Mouse (Mus musculus) heart, postnatal 10 days (tissue): ENCODE results near the gene Ajuba. TPM values are rescaled to one million over a fixed set of nuclear protein-coding genes. Genes with fewer than 3 reads are reported as not detected.
"Not testable (repeated sequence)": the region's sequence is repeated elsewhere in the genome, so short reads cannot be mapped to it uniquely, and the experiment has no call there.

Experiments
- DNase-seq, 2 experiments: peaks; one replicate each; pipeline ENCODE4 v3.0.0; 2021
- intact Hi-C: fragments of 180-260 bp; cut with DNase I; formaldehyde crosslinking; loops from one replicate; pipeline ENCODE4 v1.15.1; 2025
- total RNA-seq, 2 experiments: library from RNA; stranded (reverse); gene quantifications; 2 replicates each; pipeline ENCODE4 v1.2.3; 2021

Gene Ajuba
- 10 to 100 TPM; 14.5 to 16.0 TPM for total RNA-seq

DNA sequence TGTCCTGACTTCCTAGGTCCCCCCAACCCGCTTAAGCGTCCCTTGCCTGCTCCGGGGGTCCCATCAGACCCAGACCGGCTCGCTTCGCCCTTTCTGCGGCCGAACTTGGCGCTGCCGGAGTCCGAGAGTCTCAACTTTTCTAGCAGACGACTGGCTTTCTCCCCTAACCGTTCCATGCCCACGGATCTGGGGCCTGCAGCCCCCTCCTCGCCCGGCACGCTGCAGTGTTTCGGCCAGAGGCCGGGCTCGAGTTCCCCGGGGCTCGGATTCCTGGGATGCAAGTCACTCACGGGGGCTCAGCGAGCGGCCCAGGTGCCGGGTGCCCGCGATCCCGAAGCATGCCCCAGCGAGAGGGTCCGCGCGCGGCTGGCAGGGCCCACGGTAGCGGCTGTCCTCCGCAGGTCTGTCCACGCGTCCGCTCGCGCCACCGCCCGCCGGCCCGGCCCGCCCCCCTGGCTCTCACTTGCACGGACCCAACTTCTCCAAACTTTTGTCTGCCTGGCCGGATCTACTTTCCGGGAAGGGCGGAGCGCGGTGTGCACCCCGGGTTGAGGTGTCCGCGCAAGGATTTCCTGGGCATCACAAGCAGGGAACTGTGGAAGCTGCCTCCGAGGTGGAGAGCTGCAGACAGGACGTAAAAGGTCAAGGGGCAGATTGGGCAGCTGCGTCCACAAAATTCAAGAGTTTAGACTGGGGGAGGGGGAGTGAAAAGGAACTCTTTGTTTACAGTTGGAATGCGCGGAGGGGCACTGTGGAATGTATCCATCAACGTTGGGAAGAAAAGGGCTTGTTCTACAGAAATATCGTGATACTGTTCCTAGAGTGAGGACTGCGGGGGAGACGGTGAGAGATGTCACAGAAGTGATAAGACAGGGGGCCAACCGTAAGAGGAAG is at the start of gene Ajuba:
Gene Ajuba (minus strand): TSS at position 470 of the 894 bp plus-strand sequence.
- intact Hi-C loops, result loop anchor here (1.0 to 5.0 kb wide), 2 partner anchors 26 to 50 kb away; no protein-coding TSS in a partner anchor
- peak; percentile 95 for DNase-seq

DNA sequence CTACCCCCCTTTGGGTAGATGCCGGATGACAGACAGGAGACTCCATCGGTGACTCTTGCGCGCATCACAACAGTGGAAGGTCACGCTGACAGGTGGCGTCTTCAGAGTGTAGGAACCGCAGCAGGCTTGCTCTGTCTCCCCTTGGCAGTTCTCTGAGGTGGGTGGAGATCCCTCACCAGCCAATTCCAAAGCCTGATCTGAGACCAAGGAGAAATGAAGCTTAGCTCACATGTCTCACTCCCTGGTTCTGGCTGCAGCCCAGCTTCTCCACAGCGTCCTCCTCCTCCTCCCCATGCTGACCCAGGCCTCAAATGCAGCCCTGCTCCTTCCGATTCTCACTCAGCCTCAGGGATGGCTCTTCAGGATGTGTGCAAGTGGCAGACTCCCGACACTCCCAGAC is 47.6 kb upstream of the Ajuba start:
- DNase-seq, result no peak
- intact Hi-C loops, result no loop called here

DNA sequence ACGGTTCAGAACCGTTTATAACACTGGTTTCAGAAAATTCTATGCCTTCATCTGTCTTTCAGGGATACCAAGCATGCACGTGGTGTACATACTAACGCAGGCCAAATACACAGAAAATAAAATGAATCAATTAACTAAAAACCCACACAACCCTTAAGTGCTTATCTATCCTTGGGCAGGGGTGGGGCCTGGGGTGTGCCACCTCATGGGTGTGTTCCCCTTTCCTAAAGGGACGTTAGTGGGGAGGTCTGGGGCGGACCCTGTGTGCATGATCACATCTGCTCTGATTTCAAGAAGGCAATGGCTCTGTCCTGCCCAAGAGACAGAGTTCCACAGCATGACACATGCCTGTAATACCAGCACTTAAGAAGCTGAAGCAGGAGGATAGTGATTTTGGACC is 46.0 kb upstream of the Ajuba start:
- no peak for DNase-seq
- intact Hi-C loops, result no loop called here

DNA sequence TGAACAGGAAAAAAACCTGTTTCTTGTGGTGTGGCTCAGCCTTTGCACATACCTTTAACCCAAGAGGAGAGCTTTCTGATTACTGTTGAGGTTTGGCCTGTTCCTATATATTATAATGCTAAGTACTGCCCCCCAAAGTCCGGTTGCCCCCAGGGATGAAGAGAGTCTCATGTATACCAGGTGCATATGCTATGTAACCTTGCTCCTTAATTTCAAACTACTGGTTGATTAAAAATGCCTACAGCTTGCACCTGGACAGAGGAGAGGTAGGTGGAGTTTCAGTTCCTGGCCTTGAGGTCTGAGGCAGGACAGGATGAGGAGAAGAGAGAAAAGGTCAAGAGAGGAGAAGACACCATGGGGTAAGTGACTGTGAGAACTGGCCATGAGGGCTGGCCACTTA is 43.8 kb upstream of the Ajuba start, which contains the start of gene Psmb11:
Gene Psmb11 (plus strand): TSS at position 301 of the 400 bp plus-strand sequence.
- intact Hi-C loops, result no loop called here
- no peak for DNase-seq

DNA sequence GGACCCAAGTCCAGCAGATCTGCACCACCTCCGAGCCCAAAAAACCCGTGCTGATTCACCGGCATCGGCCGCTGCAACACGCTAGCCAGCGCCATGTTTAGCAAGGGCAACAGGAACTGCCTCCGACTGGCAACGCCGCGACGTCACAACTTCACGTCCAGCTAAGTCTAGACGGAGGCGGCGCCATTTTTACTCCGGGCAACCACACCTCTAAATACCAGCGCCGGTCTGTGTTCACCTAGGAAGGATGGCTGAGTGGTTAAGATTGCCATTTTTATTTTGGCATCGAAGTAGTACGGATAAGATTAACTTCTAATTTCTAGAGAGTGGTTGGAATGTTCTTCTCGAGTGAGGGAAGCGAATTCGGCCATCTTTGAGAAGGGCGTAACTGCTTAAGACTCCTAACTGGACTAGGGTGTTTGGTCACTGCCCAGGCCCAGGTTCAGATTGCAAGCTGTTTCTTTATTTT is 40.6 kb upstream of the Ajuba start, which contains the start of gene Psmb5:
Gene Psmb5 (minus strand): TSS at position 126 of the 469 bp plus-strand sequence.
- DNase-seq, result peak; percentile 92 to 93
- intact Hi-C loops, result loop anchor here (5.0 kb wide), 1 partner anchor 36 kb away; no protein-coding TSS in a partner anchor

DNA sequence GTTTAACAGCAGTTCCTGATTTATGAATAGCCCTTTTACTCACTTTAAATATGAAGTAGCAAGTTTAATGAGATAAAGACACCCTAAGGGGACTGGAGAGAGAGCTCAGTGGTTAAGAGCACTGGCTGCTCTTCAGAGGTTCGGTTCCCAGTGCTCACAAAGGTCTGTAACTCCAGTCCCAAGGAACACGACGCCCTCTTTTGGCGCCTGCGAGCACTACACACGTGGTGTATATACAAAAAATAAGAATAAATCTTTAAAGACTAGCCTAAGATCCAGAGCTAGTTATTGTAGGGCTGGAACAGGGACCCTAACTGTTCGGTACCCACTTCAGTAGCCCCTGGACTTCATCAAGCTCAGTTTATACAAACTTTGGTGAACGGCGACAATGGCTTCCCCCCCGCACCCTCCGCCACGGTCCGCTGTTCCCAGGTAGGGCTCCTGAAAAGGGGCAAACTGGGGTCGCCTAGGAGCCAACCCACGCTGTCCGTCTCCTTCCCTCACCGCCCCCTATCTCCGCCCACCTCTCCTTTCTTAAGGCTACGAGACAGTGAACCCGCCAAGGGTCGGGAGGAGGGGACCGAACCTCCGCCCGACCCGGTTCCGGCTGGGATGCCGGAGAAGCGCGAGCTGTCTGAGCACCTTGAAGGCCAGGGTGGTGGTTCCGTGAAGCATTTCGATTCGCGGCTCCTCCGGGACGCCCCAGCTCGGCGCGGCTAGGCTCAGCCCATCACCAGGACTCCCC is 40.0 kb upstream of the Ajuba start:
- intact Hi-C loops, result loop anchor here (5.0 kb wide), 1 partner anchor 35 kb away; no protein-coding TSS in a partner anchor
- DNase-seq, result no peak

DNA sequence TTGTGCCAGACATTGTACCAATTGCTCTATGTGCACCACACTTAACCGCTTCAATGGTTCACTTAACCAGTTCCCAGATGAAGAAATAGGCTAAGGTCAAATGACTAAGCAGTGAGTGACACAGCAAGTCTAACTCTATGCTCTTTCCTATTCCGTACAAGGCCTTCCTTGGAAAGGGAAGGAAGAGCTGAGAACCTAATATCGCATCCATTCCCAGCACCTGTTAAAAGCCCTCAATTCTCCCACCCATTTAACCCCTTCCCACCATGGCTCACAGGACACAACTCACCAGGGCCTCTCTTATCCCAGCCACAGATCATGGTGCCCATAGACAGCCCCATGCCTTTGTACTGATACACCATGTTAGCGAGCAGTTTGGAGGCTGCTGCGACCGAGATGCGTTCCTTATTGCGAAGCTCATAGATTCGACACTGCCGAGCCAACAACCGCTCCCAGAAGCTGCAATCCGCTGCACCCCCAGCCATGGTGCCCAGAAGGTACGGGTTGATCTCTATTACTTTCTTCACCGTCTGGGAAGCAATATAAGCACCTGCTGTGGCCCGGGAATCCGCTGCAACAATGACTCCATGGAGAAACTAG is 39.0 kb upstream of the Ajuba start:
- DNase-seq, result no peak
- intact Hi-C loops, result loop anchor here (5.0 kb wide), 1 partner anchor 34 kb away; no protein-coding TSS in a partner anchor

DNA sequence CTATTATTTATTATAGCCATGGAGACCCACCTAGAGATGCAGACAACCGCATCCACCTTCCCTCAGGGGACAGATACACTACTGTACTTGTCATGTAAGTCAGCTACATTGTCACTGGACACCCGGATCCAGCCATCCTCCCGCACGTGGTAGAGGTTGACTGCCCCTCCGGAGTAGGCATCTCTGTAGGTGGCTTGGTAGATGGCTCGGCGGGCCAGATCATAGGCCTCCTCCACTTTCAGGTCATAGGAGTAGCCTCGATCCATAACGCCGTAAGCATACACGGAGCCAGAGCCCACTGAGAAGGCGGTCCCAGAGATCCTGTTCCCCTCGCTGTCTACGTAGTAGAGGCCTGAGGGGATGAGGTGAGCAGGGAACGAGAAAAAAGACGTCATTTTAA is 36.8 kb upstream of the Ajuba start:
- DNase-seq, intact Hi-C loops: not testable (repeated sequence)

DNA sequence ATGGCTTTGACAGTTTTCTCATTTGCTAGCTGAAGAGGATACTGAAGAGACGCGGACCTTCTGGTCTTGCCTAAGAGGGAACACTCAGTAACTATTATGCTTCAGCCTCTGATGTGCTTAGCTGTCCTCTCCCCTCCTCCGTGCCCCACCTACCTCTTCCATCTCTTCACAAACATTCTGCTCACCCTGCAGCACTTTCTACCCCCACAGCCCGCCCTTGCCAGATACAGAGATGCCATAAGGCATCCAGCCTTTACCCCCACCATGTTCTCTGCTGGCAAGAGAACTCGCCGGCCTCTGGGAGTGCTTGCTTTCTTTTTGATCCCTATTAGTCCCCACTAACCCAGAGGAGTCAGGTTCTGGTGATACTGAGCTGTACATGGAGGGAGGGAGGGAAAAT is 33.3 kb upstream of the Ajuba start:
- intact Hi-C loops, result no loop called here

DNA sequence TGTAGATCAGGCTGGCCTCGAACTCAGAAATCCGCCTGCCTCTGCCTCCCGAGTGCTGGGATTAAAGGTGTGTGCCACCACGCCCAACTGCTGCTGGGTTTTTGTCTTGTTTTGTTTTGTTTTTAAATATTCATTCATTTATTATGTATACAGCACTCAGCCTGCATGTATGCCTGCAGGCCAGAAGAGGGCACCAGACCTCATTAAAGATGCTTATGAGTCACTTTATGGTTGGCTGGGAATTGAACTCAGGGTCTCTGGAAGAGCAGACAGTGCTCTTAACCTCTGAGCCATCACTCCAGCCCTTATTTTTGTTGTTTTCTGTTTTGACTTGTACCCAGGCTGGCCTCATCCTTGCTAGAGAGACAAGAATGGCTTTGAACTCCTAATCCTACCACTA is 32.6 kb upstream of the Ajuba start:
- peak; percentile 25 to 44 for DNase-seq
- intact Hi-C loops, result no loop called here

More for the DNA sequence above, 33.3 kb upstream of the Ajuba start:
- no peak for DNase-seq

DNA sequence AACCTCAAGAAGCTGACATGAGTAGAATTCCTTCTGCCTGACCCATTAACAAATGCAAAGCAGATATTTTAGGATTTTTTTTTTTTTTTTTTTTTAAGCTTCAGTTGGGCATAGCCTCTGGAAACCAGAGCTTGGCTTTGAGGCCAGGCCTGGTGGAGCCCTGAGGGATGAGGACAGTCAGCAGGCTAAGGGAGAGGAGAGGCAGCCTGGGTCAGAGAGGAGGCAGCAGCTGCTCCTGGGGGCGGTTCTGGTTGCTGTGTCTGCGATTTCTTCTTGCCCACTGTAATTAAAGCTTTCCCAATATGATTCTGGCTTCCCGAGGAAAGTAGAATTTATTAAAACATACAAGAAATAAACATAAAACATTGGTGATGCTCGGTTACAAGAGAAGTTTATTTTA is 31.9 kb upstream of the Ajuba start:
- intact Hi-C loops, result no loop called here
- no peak for DNase-seq

DNA sequence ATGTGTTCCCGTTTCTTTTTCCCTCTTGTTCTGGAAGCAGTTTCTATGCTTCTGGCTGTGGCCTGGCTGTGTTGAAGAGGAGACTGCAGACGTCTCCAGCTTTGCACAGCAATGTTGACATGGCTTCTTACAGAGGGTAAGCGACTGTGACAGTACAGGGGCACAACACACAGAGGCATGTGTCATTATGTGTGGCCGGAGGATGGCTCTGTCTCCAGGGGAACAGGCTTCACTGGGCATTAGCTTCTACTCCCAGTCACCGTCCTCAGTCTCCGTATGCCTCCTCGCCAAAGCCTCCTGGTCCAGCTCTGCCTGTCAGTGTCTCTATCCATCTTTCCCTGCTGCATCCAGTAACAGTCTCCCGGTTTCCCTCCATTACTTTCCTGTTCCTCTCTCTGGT is 29.9 kb upstream of the Ajuba start:
- DNase-seq, result no peak
- intact Hi-C loops, result no loop called here

DNA sequence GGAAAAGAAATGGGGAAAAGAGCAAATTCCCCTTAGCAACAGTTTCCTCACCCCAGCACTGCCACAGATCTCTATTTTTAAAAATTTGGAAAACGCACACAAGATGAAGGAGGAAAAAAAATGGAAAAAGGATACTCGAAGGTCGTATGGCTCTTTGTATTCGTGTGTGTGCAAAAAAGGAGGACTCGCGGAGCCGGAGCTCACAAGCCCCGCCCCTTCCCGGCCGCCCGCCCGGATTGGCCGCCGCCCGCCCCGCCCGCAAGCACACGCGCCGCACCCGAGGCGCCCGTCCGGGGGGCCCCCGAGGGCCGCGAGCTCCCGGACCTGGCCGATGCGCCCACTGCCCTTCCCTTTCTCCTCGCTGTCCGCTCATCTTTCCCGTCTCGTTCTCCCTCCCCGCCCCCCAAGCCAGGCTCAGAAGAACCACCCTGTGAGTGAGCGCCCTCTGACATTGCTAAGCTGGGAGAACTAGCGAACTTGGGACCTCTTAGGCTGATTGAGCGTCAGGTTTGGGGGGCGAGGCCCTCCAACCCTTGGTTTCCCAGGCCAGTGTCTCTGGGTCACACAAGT is 28.5 kb upstream of the Ajuba start, which contains the start of gene 4931414P19Rik:
Gene 4931414P19Rik (minus strand): TSS at position 242 of the 570 bp plus-strand sequence.
- DNase-seq, result peak; percentile 82 to 88
- intact Hi-C loops, result no loop called here

DNA sequence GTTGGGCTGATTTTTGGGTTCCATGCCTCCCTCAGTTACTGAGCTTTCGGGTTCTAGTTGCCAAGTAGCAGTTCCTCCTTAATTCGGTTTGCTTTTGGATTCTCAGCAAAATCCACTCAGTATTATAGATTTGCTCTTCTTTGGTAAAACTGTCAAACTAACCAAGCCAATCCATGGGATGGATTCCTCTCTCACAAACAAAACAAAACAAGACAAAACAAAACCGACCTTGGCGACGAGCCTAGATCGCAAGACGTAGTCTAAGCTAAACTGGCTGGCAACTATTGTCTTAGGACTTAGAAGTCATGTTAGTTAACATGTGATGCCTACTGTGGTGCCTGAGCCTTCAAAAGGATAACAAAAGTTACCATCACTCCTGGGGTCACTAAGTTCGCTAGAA is 26.3 kb upstream of the Ajuba start:
- intact Hi-C loops, result loop anchor here (1.0 kb wide), 1 partner anchor 26 kb away; the partner anchor contains the start of gene Ajuba

DNA sequence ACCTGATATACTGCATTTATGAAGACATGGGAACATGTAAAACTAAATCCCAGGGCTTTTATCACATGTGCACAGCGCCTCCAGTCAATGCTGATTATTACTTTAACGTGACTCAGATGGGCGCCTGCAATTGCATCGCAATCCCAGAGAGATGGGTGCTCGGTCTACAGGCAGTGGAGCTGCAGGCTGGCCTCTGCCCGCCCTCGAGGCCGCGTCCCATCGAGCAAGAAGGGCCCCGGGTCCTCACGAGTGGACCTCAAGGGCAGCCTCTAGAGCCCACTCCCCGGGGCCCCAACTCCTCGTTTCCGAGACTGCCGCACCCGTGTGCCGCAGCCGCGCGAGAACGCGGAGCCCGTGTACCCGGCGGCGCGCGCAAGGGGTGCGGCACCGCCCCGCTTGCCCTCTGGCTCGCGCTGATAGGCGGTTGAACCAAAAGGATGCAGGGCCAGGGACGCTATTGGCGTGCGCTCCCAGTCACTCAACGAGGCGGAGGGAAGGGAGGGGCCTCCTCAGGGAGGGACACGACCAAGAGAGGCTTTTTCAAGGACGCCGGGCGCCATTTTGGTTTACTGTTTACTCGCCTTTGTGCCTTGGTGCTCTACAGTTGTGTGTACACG is 25.8 kb upstream of the Ajuba start:
- peak; percentile 97 to 98 for DNase-seq
- intact Hi-C loops, result loop anchor here (1.0 kb wide), 1 partner anchor 26 kb away; the partner anchor contains the start of gene Ajuba

More for the DNA sequence above, 26.3 kb upstream of the Ajuba start:
- no peak for DNase-seq

DNA sequence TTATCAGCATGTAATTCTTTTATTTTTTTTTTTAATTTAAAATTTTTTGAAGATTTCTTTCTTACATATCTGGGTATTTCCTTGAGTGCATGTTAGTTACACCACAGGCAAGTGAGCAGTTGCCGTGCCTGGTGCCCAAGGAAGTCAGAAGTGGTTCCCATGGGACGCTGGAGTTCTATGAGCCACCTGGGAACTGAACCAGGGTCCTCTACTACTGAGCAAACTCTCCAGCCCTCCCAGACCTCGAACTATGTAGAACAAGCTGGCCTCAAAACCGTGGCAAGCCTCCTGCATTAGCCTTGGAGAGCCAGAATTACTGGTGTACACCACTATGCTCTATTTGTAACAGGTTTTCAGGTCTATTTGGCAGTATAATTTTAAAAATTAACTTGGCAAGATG is 25.3 kb upstream of the Ajuba start:
- intact Hi-C loops, result loop anchor here (1.0 kb wide), 1 partner anchor 25 kb away; the partner anchor contains the start of gene Ajuba
- DNase-seq, result peak in 1 of 2 experiments; percentile 35

DNA sequence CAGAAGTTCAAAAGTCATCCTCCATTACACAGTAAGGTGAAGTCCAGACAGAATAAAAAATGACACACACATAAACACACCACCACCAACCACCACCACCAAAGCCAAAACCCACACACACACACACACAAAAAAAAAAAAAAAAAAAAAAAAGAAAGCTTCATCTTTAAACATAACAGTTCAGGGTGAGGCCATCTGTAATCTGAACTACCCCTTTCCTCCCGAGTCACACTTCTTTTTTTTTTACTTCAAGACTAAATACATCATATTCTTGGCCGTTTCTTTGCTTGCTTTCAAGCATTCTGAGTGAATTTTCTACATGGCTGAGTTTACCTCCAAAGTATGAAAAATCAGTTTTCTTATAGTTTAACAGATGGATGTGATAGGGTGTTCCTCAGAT is 24.2 kb upstream of the Ajuba start:
- DNase-seq, result no peak
- intact Hi-C loops, result no loop called here

DNA sequence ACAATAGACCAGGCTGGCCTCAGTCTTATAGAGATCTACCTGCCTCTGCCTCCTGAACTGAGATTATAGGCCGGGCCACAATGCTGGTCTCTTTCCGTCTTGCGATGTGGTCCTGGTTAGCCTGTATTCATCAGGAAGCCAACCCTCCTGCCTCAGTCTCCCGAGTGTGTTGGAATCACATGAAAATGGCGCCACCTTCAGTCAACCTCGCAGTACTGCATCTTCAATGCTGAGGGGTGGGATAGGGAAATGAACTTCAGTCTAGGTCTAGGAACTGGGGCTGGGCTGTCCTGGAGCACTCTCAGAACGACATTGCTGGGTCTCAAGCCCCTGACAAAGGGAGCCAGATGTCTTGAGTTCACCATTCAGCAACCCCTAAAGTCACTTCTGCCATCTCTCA is 19.7 kb upstream of the Ajuba start:
- no peak for DNase-seq
- intact Hi-C loops, result no loop called here

DNA sequence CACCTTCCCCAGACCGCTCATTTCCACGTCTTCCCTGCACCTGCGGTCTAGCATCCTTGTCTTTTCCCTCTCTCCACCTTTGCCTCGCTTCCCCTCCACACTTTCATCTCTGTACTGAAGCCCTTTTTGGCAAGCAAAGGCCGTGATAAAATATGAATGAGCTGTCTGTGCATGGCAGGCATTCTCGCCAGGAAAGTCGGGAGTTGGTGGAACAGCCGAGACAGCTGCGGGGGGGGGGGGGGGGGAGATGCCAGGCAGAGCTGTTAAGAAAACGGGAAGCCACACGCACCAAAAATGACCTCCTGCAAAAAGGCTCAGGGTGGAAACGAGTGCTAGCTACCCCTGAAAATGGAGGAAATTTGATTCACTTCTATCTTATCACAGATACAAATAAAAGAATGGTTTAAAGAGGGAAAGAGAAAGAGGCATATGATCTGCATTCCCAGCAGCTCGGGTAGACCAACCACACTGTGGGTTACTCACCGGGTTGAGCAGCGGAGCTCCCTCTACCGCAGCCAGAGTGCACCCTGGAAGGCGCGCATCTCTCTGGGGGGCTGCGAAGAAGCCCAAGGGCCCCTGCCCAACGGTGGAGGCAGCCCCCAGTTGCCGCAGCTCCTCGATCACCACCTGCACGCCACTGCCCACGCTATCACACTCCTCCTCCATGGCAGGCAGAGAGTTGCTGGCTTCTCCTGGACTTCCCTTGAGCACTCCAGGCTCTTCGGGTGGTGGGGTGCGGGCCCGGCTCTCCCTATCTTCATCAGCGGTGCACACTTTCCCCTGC is 17.5 kb upstream of the Ajuba start:
- intact Hi-C loops, result no loop called here

More for the DNA sequence above, 17.5 kb upstream of the Ajuba start:
- no peak for DNase-seq
